Mouse (Mus musculus): ENCODE measurements at regions not wholly inside any gene's neighbourhood (a gene's known extent, or its start where the extent isn't known, plus 50 kb on each side); places are given as distances from the start of the nearest gene placed in this dataset.

DNA sequence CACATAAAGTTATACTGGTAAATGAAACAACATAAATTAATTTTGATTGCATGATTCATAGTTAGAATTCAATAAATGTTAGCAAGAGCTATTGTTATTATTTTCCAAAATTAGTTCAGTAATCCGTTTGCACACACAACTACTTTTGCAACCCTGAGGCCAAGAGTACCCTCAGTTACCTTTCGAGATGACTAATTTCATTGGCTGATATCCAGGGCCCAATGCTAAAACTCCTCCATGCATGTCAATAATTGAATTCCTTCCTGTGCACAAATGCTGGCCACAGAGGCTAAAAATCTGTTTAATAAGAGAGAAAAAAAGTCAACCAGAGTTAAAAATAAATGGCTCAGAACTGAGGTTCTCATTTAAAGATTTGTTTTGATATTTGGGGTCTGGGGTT lies 685.2 kb downstream of the Epha4 start:
- TF ChIP-seq CTCF (IDR thresholded peaks at IDR 0.05; ENCODE audit: low read depth) = no peak
- TF ChIP-seq EP300 (IDR thresholded peaks at IDR 0.05; ENCODE audit: low read depth) = no peak

Data from liver, postnatal 0 days (tissue).